ENCODE assay signal across 7 mouse cellular contexts in the genomic region with DNA sequence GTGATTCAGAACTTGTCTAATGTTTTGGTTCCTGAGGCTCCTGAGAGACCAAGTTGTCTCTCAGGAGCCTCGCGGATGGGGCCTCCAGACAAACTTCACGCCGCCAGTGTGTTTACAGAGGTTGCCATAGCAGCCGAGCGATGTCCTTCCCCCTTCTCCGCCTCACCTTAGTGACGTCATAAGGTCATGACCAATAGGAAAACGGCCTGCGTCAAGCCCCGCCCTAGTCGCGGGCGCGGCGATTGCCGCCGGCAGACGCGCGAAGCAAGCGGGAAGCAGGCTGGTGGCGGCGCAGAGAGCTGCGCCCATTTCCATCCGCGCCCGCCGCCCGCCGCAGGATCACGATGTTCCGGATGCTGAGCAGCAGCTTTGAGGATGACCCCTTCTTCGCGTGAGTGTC. TPM values are rescaled to one million over a fixed set of nuclear protein-coding genes. Genes with fewer than 3 reads are reported as not detected.
DNase-seq lines count a peak whose midpoint lies in the region; ATAC-seq and TF ChIP-seq lines count a peak whose summit lies in the region.

TSS of gene Mlf1 (plus strand) at position 226 of the 400 bp plus-strand sequence.

- no peaks in the 10 kb centered on the region for H3K36me3 ChIP-seq in embryonic facial prominence, embryonic 14.5 days (ENCODE audit: control insufficient read depth, insufficient read depth, low read length)
- H3K36me3 ChIP-seq in heart, adult 2 months (ENCODE audit: control insufficient read depth, insufficient read depth, low read length), result peaks cover 5% of the 10 kb centered on the region
- H3K36me3 ChIP-seq in kidney, adult 2 months (ENCODE audit: control insufficient read depth, insufficient read depth, low read length), result no peaks in the 10 kb centered on the region
- H3K36me3 ChIP-seq in limb, embryonic 11.5 days (ENCODE audit: control insufficient read depth, insufficient read depth, low read length), result no peaks in the 10 kb centered on the region
- H3K36me3 ChIP-seq in midbrain, embryonic 14.5 days (ENCODE audit: control insufficient read depth, insufficient read depth, low read length), result no peaks in the 10 kb centered on the region

- peak within 1 kb of the TSS; percentile 69 for H3K9ac ChIP-seq in embryonic facial prominence, embryonic 14.5 days (ENCODE audit: low read depth, low read length)
- H3K9ac ChIP-seq in heart, adult 2 months (ENCODE audit: low read depth, low read length), result peak within 1 kb of the TSS; percentile 74
- H3K9ac ChIP-seq in limb, embryonic 11.5 days (ENCODE audit: low read length), result peak within 1 kb of the TSS; percentile 53
- peak within 1 kb of the TSS; percentile 62 for H3K9ac ChIP-seq in midbrain, embryonic 14.5 days (replicated peaks; ENCODE audit: low read length)

- TF ChIP-seq POLR2A in heart, adult 2 months (IDR thresholded peaks at IDR 0.05; ENCODE audit: insufficient read depth, low read depth, low read length), result peak; percentile 74
- TF ChIP-seq POLR2A in kidney, adult 2 months (IDR thresholded peaks at IDR 0.05; ENCODE audit: low read depth, low read length), result no peak

- peak; percentile 32 for TF ChIP-seq CTCF in heart, adult 2 months (IDR thresholded peaks at IDR 0.05)
- no peak for TF ChIP-seq CTCF in kidney, adult 2 months (conservative IDR thresholded peaks at IDR 0.05; ENCODE audit: insufficient read depth, insufficient read length, low read depth, low read length)

- 0% methylated on average over 32 of the region's 35 CpGs for WGBS in embryonic facial prominence, embryonic 14.5 days
- WGBS in heart, adult 2 months, result under 1% methylated on average over 35 of the region's 35 CpGs
- WGBS in kidney, adult 2 months, result under 1% methylated on average over 35 of the region's 35 CpGs
- under 1% methylated on average over 35 of the region's 35 CpGs for WGBS in limb, embryonic 11.5 days
- WGBS in midbrain, embryonic 14.5 days, result under 1% methylated on average over 35 of the region's 35 CpGs

- peak; percentile 76 to 79 for DNase-seq in adrenal gland, postnatal 4 days (ENCODE audit: low spot score in 2 of 2)
- peak; percentile 95 for DNase-seq in embryonic facial prominence, embryonic 14.5 days (ENCODE audit: low spot score)
- DNase-seq in heart, adult 2 months, result peak; percentile 91 to 92
- DNase-seq in kidney, adult 2 months, result peak; percentile 90
- peak; percentile 94 for DNase-seq in limb, embryonic 11.5 days (ENCODE audit: low spot score)
- DNase-seq in midbrain, embryonic 14.5 days, result peak; percentile 97
- peak; percentile 44 for DNase-seq in spleen, adult 12 weeks (ENCODE audit: low spot score)

- no peak for TF ChIP-seq EP300 in heart, adult 2 months (IDR thresholded peaks at IDR 0.05; ENCODE audit: insufficient read depth, low read depth, low read length)

- H3K4me1 ChIP-seq in embryonic facial prominence, embryonic 14.5 days (ENCODE audit: control insufficient read depth, insufficient read depth, low read length), result no peaks in the 10 kb centered on the region
- peaks cover 4% of the 10 kb centered on the region for H3K4me1 ChIP-seq in heart, adult 2 months (ENCODE audit: control insufficient read depth, insufficient read depth, low read length)
- no peaks in the 10 kb centered on the region for H3K4me1 ChIP-seq in kidney, adult 2 months (ENCODE audit: control insufficient read depth, insufficient read depth, low read length)
- no peaks in the 10 kb centered on the region for H3K4me1 ChIP-seq in limb, embryonic 11.5 days (ENCODE audit: control insufficient read depth, insufficient read depth, low read length)
- no peaks in the 10 kb centered on the region for H3K4me1 ChIP-seq in midbrain, embryonic 14.5 days (ENCODE audit: control insufficient read depth, insufficient read depth, low read length)

- H3K27ac ChIP-seq in embryonic facial prominence, embryonic 14.5 days (replicated peaks; ENCODE audit: low read depth, low read length), result no peak within 1 kb of the TSS
- H3K27ac ChIP-seq in heart, adult 2 months, result peak within 1 kb of the TSS; percentile 75
- H3K27ac ChIP-seq in kidney, adult 2 months (ENCODE audit: insufficient read depth, low read depth, low read length), result no peak within 1 kb of the TSS
- H3K27ac ChIP-seq in limb, embryonic 11.5 days (replicated peaks; ENCODE audit: low read depth, low read length), result no peak within 1 kb of the TSS
- no peak within 1 kb of the TSS for H3K27ac ChIP-seq in midbrain, embryonic 14.5 days (replicated peaks; ENCODE audit: low read depth, low read length)

- peak within 1 kb of the TSS; percentile 51 for H3K4me3 ChIP-seq in embryonic facial prominence, embryonic 14.5 days (ENCODE audit: low read depth, low read length)
- H3K4me3 ChIP-seq in heart, adult 2 months, result peak within 1 kb of the TSS; percentile 48
- peak within 1 kb of the TSS; percentile 40; the same call in 1 of the 2 replicates for H3K4me3 ChIP-seq in kidney, adult 2 months (ENCODE audit: insufficient read depth, low read depth, low read length)
- peak within 1 kb of the TSS; percentile 47 for H3K4me3 ChIP-seq in limb, embryonic 11.5 days (ENCODE audit: low read depth, low read length)
- peak within 1 kb of the TSS; percentile 56 for H3K4me3 ChIP-seq in midbrain, embryonic 14.5 days (replicated peaks; ENCODE audit: low read depth, low read length)

- H3K79me2 ChIP-seq in heart, adult 2 months (replicated peaks; ENCODE audit: control insufficient read depth, insufficient read depth, low read length), result no peaks in the 10 kb centered on the region

- peaks cover 15% of the 10 kb centered on the region for H3K27me3 ChIP-seq in embryonic facial prominence, embryonic 14.5 days (replicated peaks; ENCODE audit: control insufficient read depth, insufficient read depth, low read length)
- no peaks in the 10 kb centered on the region for H3K27me3 ChIP-seq in heart, adult 2 months (ENCODE audit: control insufficient read depth, insufficient read depth, low read length)
- no peaks in the 10 kb centered on the region for H3K27me3 ChIP-seq in kidney, adult 2 months (replicated peaks; ENCODE audit: control insufficient read depth, insufficient read depth, low read length)
- no peaks in the 10 kb centered on the region; the same call in 1 of the 2 replicates for H3K27me3 ChIP-seq in limb, embryonic 11.5 days (ENCODE audit: control insufficient read depth, insufficient read depth, low read length)
- peaks cover 12% of the 10 kb centered on the region; the same call in 1 of the 2 replicates for H3K27me3 ChIP-seq in midbrain, embryonic 14.5 days (ENCODE audit: control insufficient read depth, insufficient read depth, low read length)

- intact Hi-C loops in heart, adult 2 months (cut with DNase I), result loop anchor here (5.0 kb wide), 2 partner anchors 58 to 208 kb away; partner anchors contain the start of genes Gfm1 and Mfsd1

- peak within 1 kb of the TSS; percentile 86 for H3K4me2 ChIP-seq in embryonic facial prominence, embryonic 14.5 days (ENCODE audit: low read depth, low read length)
- H3K4me2 ChIP-seq in limb, embryonic 11.5 days (ENCODE audit: low read depth, severe bottlenecking), result peak within 1 kb of the TSS; percentile 81
- H3K4me2 ChIP-seq in midbrain, embryonic 14.5 days (ENCODE audit: low read length), result peak within 1 kb of the TSS; percentile 84

- H3K9me3 ChIP-seq in embryonic facial prominence, embryonic 14.5 days (ENCODE audit: control insufficient read depth, low read length), result no peaks in the 10 kb centered on the region
- H3K9me3 ChIP-seq in limb, embryonic 11.5 days (ENCODE audit: control insufficient read depth, low read length), result no peaks in the 10 kb centered on the region
- H3K9me3 ChIP-seq in midbrain, embryonic 14.5 days (ENCODE audit: control insufficient read depth, low read length), result no peaks in the 10 kb centered on the region

- peak; percentile 97 for ATAC-seq in embryonic facial prominence, embryonic 14.5 days (ENCODE audit: low read depth)
- peak; percentile 98 for ATAC-seq in limb, embryonic 11.5 days (ENCODE audit: insufficient number of reproducible peaks, low FRiP score, low TSS enrichment, low read depth)
- peak; percentile 99 for ATAC-seq in midbrain, embryonic 14.5 days (ENCODE audit: low FRiP score, low TSS enrichment)

RNA-seq across cellular contexts. Expression of gene Mlf1, which starts in this region (rescaled TPM):
- total RNA-seq in adrenal gland, postnatal 4 days (2021), result 10 to 100 TPM; 12.6 to 16.4 TPM
- 33.1 and 55.0 TPM in 2 replicates for polyA plus RNA-seq in embryonic facial prominence, embryonic 14.5 days (2014; fragmentation: Nextera tagmentation; extraction: Ambion mirVana)
- total RNA-seq in heart, adult 2 months (2021), result 100 to 1,000 TPM; 177 to 189 TPM
- polyA plus RNA-seq in heart, adult 2 months (2012; rRNA removed), result 52.7 and 117 TPM in 2 replicates
- 0.11 and 1.6 TPM in 2 replicates for polyA plus RNA-seq in kidney, adult 2 months (2012; rRNA removed)
- polyA plus RNA-seq in limb, embryonic 11.5 days (2014; fragmentation: Nextera tagmentation; extraction: Ambion mirVana), result 24.6 and 26.3 TPM in 2 replicates
- 34.3 and 34.4 TPM in 2 replicates for polyA plus RNA-seq in midbrain, embryonic 14.5 days (2014; fragmentation: Nextera tagmentation; extraction: Ambion mirVana)

Comparison
In these comparisons a context has a peak if more than half of its experiments do, and no peak if none do; other contexts are left out.
1. RNA of gene Mlf1 (total RNA-seq): 177 to 189 TPM in heart, adult 2 months; 12.6 to 16.4 TPM in adrenal gland, postnatal 4 days; every median in the first group is over 10 times any median in the second.
2. DNase-seq: peak in every context shown above with its lines; median percentile 97 in midbrain, embryonic 14.5 days; 95 in embryonic facial prominence, embryonic 14.5 days; 94 in limb, embryonic 11.5 days; 92 in heart, adult 2 months; 90 in kidney, adult 2 months; 78 in adrenal gland, postnatal 4 days; 44 in spleen, adult 12 weeks.
3. Peak in every context shown above with its lines, with median percentiles within 50 percentile points of each other: ATAC-seq, H3K4me2 ChIP-seq, H3K4me3 ChIP-seq and H3K9ac ChIP-seq.